Mouse (Mus musculus) activated CD4-positive, CD25-positive, alpha-beta regulatory T cell (primary cell): ENCODE data around the gene Mmp7. TPM values are rescaled to one million over a fixed set of nuclear protein-coding genes. Genes with fewer than 3 reads are reported as not detected.

ENCODE experiments used
- polyA plus RNA-seq, 2 experiments: library from polyadenylated mRNA; unstranded; fragments of 100-300 nt; shearing (Covaris generic); gene quantifications; one replicate each; pipeline ENCODE4 v1.2.1; 2017

Mmp7 gene
- not detected for polyA plus RNA-seq

DNA sequence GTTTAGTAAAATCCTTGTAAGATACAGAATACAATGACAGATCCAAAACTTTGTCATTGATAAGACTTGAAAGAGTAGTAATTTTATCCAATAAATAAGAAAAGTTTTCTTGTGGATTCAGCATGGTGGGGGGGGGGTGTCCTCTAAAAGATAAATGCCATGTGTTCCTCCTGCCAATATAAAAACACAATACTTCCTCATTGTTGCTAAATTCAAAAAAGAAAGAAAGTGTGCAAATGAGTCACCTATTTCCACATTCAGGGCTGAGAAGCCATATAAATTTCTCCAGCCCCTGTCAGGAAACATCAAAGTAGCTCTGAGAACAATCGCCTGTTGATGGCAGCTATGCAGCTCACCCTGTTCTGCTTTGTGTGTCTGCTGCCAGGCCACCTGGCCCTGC lies at the start of gene Mmp7:
Gene Mmp7, plus strand, starts transcription at position 301 of the 400 bp plus-strand sequence.

Other genes with a start within 250 kb of the Mmp7 start
- under 1 TPM in 1 of 2 experiments, not detected in 1; 0.22 TPM for gene Mmp3, start 246.3 kb upstream of the Mmp7 start, polyA plus RNA-seq
- under 1 TPM in 1 of 2 experiments, not detected in 1; 0.31 TPM for gene Mmp10, start 189.7 kb upstream of the Mmp7 start, polyA plus RNA-seq
- not detected for gene Mmp8, start 133.6 kb upstream of the Mmp7 start, polyA plus RNA-seq
- gene Mmp27, start 120.7 kb upstream of the Mmp7 start, polyA plus RNA-seq = under 1 TPM; 0.31 to 0.42 TPM
- under 1 TPM in 1 of 2 experiments, not detected in 1; 0.05 TPM for gene Mmp20, start 63.9 kb upstream of the Mmp7 start, polyA plus RNA-seq
- 100 to 1,000 TPM; 215 to 311 TPM for gene Tmem123, start 72.0 kb downstream of the Mmp7 start, polyA plus RNA-seq
- 10 to 100 TPM; 87.9 to 88.3 TPM for gene Birc2, start 145.0 kb downstream of the Mmp7 start, polyA plus RNA-seq
- gene Birc3, start 181.1 kb downstream of the Mmp7 start, polyA plus RNA-seq = 100 to 1,000 TPM; 122 to 161 TPM